Mouse (Mus musculus) cerebellum, adult 2 months (tissue): ENCODE results near the gene Anln. TPM values are rescaled to one million over a fixed set of nuclear protein-coding genes. Genes with fewer than 3 reads are reported as not detected.
A peak's percentile ranks its signal among the peaks of the same experiment; 100 is the strongest.

Experiments used
- DNase-seq, 2 experiments: peaks; one replicate each; pipeline ENCODE4 v3.0.0; 2021
- H3K27ac ChIP-seq: fragments of 200-500 bp; 2 replicates; pipeline ENCODE4 v1.5.1; 2012; ENCODE audit warnings: low read length, control low read depth, inconsistent platforms; ENCODE audit not compliant: insufficient read depth
- H3K27me3 ChIP-seq: fragments of 200-500 bp; 2 replicates; pipeline ENCODE4 v1.6.1; 2012; ENCODE audit warnings: inconsistent platforms, mild to moderate bottlenecking, low read length, moderate library complexity; ENCODE audit not compliant: control insufficient read depth, insufficient read depth
- H3K4me1 ChIP-seq: fragments of 200-500 bp; 2 replicates; pipeline ENCODE4 v1.6.1; 2011; ENCODE audit warnings: low read length; ENCODE audit not compliant: control insufficient read depth, insufficient read depth
- H3K4me3 ChIP-seq: fragments of 200-500 bp; replicated peaks from 2 replicates; pipeline ENCODE3; 2011; ENCODE audit warnings: mild to moderate bottlenecking, low read depth, low read length, control low read depth; ENCODE audit not compliant: insufficient read depth
- CTCF ChIP-seq: fragments of 200-500 bp; IDR thresholded peaks from 2 replicates; pipeline ENCODE4 v1.5.1; 2011; ENCODE audit warnings: low read depth, mild to moderate bottlenecking, control low read depth, low read length, moderate library complexity, borderline replicate concordance; ENCODE audit not compliant: insufficient read depth
- POLR2A ChIP-seq: fragments of 200-500 bp; IDR thresholded peaks from 2 replicates; pipeline ENCODE4 v1.6.1; 2011; ENCODE audit warnings: low read length, control low read depth, borderline replicate concordance; ENCODE audit not compliant: insufficient read depth
- WGBS: fragments of 180-500 bp; shearing (Covaris S2); methylation state at CpG from one replicate; pipeline ENCODE4 v1.1.7; 2018; 5-methylcytosine and 5-hydroxymethylcytosine counted together
- polyA plus RNA-seq: library from polyadenylated mRNA; depleted of rRNA; stranded (reverse); fragments of >200 nt; gene quantifications from 2 replicates; pipeline ENCODE4 v1.2.3, GENCODE M21; 2012

Anln gene
- polyA plus RNA-seq, 1 experiment: 32.4 TPM

DNA sequence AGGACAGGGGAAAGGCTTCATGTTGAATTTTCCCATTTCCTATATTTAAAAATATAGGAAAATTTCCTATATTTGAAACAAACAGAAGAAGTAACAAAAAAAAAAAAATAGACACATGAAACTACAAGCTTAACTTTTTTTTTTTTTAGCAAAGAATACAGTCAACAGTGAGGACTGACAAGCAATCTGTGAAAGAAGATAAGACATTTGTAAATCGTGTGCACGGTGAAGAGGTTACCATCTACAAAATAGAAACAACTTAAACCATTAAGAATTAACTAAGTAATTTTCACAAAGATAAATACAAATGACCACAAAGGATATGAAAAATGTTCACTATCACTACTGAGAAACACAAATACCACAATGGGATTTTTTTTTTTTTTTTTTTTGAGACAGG is 22.8 kb downstream of the Anln start:
- DNase-seq: no peak
- H3K4me3 ChIP-seq: no peak overlapping the region
- no peaks in the 10 kb centered on the region for H3K4me1 ChIP-seq
- 96% methylated on average over 2 of the region's 2 CpGs for WGBS
- TF ChIP-seq CTCF (no peak), POLR2A (no peak)
- H3K27ac ChIP-seq: no peak overlapping the region
- no peaks in the 10 kb centered on the region for H3K27me3 ChIP-seq

DNA sequence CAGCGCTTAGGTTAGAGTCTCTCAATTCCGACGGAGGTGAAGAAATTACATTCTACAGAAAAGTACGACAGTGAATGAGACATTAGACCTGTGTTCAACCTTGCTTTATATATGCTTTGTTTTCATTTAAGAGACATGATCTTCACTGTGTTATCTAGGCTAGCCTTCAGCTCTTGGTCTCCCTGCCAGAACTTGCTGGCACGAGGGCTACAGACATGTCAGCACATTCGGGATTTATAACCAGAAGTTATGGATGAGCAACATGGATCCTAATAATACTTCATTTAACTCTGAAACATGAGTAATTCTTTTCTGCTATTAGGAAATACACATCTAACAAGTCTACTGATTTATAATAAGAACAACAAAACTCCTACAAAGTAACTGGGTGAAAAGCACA is 28.1 kb downstream of the Anln start:
- 90% methylated on average over 6 of the region's 6 CpGs for WGBS
- DNase-seq: no peak
- TF ChIP-seq POLR2A: no peak
- TF ChIP-seq CTCF: no peak
- Histone ChIP-seq H3K27me3 (no peaks in the 10 kb centered on the region), H3K4me3 (no peak overlapping the region), H3K4me1 (no peaks in the 10 kb centered on the region), H3K27ac (no peak overlapping the region)

DNA sequence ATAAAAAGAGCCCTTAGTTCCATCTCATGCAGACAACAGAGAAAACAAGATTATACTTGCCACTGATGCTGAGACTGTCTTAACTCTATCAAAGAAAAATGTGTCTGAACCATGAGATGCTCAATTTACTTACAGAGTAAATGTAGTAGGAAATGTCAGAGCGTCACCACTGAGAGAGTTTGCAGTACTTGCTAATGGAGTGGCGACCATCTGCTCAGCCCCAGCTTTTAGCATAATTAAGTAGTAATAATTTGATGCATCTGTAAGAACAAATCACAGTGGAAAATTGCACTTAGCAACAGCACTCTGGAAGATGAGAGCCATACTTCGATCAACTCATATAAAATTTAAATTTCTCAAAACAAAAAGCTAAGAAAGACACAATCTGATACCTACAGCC is 33.1 kb downstream of the Anln start:
- no peaks in the 10 kb centered on the region for H3K27me3 ChIP-seq
- no peak for TF ChIP-seq CTCF
- TF ChIP-seq POLR2A: no peak
- no peak overlapping the region for H3K27ac ChIP-seq
- H3K4me1 ChIP-seq: no peaks in the 10 kb centered on the region
- no peak for DNase-seq
- WGBS: 81% methylated on average over 3 of the region's 3 CpGs
- H3K4me3 ChIP-seq: no peak overlapping the region

DNA sequence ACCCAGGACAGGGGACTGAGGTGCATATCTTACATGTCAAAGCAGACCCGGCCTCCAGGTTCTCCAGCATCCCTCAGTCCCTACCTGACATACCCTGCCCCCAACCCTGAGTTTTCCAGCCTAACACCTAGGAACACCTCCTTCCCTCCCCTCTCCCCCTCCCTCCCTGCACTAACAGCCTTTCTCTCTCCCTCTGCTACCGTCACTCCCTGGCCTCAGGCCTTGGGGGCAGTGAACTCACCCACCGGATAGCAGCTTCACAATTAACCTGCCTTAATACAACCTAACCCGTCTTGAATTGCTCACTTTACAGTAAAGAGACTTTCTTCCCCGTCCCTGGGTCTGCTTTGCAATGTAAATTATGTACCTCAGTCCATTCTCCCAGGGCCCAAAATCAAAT is 35.1 kb downstream of the Anln start:
- Histone ChIP-seq H3K4me3 (no peak overlapping the region), H3K27me3 (no peaks in the 10 kb centered on the region), H3K27ac (no peak overlapping the region), H3K4me1 (no peaks in the 10 kb centered on the region)
- WGBS: 87% methylated on average over 5 of the region's 5 CpGs
- TF ChIP-seq CTCF: no peak
- no peak for DNase-seq

DNA sequence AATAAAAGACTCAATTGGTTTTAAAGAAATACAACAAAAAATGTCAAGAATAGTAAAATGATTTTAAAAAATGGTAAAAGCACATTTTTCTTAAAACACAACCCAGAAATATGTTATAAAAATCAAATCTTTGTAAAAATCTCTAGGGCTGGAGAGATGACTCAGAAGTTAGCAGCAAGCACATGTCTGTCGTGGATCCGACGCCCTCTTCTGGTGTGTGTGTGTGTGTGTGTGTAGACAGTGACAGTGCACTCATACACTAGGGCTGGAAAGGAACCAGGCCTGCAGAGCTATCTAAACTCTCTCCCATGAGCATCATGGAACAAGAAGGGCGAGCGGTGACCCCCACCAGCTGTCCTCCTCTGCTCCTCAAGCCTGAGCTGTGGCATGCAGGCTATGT is 35.5 kb downstream of the Anln start:
- H3K27me3 ChIP-seq: no peaks in the 10 kb centered on the region
- no peak for DNase-seq
- no peak overlapping the region for H3K4me3 ChIP-seq
- TF ChIP-seq POLR2A: no peak
- no peak for TF ChIP-seq CTCF
- no peak overlapping the region for H3K27ac ChIP-seq
- WGBS: 95% methylated on average over 5 of the region's 5 CpGs
- H3K4me1 ChIP-seq: no peaks in the 10 kb centered on the region

DNA sequence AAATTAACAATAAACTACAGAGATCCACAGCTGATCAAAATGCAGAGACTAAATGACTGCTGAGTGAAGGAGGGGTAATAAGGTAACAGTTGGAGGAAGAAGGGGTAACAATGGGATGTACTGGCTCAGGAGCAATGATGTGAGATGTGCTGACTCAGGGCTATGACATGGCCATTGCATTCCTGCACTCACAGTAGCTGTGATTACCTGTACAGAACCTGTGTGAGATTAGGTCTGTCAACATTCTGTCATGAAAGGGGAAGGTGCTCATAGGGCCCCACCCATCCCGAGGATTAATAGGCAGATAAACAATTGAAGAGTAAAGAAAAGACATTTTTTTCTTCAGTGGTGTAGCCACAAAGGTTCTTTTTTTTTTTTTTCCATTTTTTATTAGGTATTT is 48.7 kb downstream of the Anln start:
- Histone ChIP-seq H3K27me3 (no peaks in the 10 kb centered on the region), H3K27ac (no peak overlapping the region), H3K4me1 (no peaks in the 10 kb centered on the region), H3K4me3 (no peak overlapping the region)
- WGBS: 95% methylated on average over 1 of the region's 1 CpGs
- DNase-seq: no peak
- TF ChIP-seq POLR2A (no peak), CTCF (no peak)

DNA sequence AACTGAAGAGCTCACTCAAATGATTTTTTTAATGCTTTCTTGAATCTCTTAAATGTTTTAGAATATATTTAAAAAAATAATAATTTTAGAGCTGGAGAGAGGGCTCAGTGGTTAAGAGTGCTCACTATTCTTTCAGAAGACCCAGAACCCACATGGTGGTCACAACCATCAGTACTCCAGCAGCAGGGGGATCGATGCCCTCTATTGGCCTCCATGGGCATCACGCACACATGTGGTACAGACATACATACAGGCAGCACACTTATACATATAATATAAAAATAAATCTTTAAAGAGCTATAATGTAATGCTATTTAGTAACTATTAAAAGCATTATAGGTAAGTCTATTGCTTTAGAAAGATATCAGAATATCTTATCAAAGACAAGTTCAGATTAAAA is 51.8 kb downstream of the Anln start:
- H3K27me3 ChIP-seq: no peaks in the 10 kb centered on the region
- no peak for TF ChIP-seq POLR2A
- TF ChIP-seq CTCF: no peak
- H3K4me3 ChIP-seq: no peak overlapping the region
- DNase-seq: no peak
- no peaks in the 10 kb centered on the region for H3K4me1 ChIP-seq
- 100% methylated on average over 2 of the region's 2 CpGs for WGBS
- H3K27ac ChIP-seq: no peak overlapping the region

DNA sequence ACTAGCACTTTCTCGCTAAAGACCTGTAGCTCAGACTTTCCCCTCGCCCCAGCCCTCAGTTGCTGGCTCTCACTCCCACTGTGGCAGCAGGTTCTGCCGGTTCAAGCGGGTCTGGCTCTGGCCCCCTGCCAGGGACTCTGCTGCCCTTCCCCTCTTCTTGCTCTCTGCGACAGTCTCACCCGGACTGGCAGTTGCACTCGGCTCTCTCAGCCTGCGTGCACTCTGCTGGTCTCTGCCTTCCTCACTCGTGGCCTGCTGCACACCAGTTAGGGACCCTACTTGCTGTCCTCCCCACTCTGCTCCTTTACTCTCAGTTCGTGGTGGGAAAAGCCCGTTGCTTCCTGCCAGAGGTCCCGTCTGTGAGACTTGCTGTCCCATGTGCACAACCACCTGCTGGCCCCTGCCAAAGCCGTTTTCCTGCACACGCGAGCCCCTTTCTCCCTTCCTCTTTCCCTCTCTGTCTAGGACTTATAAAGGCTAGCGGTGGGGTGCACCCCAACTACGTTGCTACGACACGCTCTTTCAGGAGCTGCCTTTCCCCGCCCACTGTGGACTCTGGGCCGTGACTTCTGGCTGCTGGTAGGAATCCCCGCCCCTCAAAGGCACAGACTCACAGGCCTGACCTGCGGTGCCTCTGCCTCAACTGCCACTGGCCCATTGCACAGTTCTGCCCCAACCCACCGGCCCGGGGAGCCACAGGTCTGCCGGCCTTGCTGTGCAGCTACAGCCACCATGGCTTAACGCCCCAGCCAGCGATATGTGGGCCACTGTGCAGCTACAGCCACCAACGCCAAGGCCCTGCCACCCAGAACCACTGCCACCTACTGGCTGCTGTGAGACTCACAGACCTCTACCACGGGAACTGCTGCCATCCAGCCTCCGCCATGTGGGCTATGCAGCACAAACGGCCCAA is 61.3 kb downstream of the Anln start:
- Histone ChIP-seq H3K27me3 (no peaks in the 10 kb centered on the region), H3K27ac (no peak overlapping the region), H3K4me3 (peak overlapping the region; percentile 54), H3K4me1 (0 out of 2 replicates have a peak, but pooled peaks cover 3% of the 10 kb centered on the region)
- peak; percentile 91 for TF ChIP-seq CTCF
- no peak for TF ChIP-seq POLR2A
- peak; percentile 82 to 88 for DNase-seq
- WGBS: 1% methylated on average over 32 of the region's 32 CpGs

DNA sequence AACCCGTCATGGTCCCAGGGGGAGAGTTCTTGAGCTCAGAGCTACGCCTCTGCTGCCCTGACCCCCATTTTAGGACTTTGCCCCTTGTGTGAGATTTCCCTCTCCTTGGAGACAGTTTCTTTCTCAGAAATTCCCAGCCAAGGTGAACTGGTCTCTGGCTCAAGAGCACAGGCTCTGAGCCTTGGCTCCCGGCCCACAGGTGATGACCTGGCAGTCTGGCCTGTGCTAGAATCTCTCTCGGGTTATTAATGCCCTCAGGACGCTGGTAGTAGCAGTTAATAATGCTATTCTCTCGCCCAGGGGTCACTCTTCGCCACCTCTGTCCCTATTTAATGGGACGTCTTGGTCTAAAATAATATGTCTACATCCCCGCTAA is 61.9 kb downstream of the Anln start:
- DNase-seq: peak; percentile 37 to 46
- peak overlapping the region; percentile 54 for H3K4me3 ChIP-seq
- no peak overlapping the region for H3K27ac ChIP-seq
- 23% methylated on average over 9 of the region's 9 CpGs for WGBS
- no peaks in the 10 kb centered on the region for H3K27me3 ChIP-seq
- no peak for TF ChIP-seq POLR2A
- TF ChIP-seq CTCF: no peak
- 0 out of 2 replicates have a peak, but pooled peaks cover 3% of the 10 kb centered on the region for H3K4me1 ChIP-seq
